Mouse (Mus musculus): ENCODE measurements around the gene Nckap1l.

Nckap1l gene

DNA sequence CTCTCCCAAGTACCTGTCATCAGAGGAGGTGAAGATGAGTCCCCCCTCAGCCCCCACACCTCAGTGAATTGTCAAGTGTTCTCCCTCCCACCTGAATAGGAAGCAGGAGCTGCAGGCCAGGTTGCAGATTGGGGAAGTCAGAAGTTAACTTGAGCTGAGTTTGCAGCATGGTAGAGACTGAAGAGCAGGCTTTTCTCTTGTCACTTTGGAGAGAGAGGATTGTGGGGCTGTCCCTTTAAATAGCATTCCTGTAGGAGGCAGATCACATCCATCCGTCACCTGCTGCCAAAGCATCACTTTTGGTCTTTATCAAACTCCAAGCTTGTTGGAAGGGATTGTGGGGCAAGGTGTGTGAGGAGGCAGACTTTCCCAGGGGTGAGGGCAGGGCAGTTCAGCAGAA lies 47.1 kb downstream of the Nckap1l start:
- no peak for DNase-seq (ENCODE audit: low read depth)

DNA sequence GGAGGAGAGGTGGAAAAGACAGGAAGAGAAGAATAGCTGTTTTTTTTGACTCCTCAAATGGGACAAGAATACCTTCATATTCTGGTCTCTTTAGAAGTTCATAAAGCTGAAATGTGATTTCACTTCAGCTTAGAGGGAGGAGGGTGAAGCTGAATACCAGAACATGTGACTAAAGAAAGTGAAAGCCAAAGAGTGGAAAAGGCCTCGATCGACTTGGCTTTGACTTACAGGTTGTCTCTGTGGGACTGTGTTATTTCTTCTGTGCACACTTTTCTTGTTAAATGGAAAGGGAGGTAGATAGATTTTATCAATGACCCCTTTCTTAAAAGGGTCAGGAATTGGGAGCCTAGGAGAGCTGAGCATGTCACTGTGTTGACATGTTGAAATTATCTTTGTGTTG lies 47.6 kb downstream of the Nckap1l start:
- DNase-seq (ENCODE audit: low read depth) = no peak

DNA sequence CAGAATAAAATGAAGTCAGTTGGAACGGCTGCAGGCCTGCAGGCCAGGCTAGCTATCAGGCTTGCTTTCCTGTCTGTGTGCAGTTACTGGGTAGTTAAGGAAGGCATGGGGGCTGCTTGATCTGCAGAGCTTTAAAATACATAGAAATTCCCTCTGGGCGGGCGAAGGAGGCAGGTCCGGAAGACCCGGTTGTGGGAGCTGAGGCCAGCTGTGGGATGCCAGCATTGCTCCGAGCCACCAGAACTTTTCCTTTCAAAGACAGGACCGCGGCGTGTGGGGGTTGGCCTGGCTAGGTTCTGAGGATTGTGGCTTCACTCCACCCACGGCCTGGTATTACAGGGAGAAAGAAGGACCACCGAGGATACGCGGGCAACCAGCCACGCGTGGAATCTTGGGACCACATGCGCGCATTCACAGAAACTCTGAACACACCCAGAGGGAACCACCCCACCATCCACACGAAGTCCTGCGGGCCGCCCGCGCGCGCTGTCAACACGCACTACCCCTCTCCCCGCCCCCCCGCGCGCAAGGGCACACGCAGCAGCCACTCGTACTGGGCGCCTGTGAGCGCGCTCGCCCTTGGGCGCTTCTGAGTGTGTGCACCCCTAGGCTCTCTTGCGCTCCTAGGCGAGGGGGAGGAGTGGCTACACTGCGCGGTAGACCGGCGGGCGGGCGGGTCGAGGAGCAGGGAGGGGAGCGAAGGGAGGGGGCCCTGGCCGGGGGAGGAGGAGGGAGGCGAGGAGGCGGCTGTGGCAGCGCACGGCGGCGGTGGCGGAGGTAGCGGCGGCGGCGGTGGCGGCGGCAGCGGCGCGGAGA lies 49.0 kb downstream of the Nckap1l start, which contains the start of gene Pde1b:
Pde1b (plus strand) TSS at position 600 of the 816 bp plus-strand sequence.
- no peak for DNase-seq (ENCODE audit: low read depth)

DNA sequence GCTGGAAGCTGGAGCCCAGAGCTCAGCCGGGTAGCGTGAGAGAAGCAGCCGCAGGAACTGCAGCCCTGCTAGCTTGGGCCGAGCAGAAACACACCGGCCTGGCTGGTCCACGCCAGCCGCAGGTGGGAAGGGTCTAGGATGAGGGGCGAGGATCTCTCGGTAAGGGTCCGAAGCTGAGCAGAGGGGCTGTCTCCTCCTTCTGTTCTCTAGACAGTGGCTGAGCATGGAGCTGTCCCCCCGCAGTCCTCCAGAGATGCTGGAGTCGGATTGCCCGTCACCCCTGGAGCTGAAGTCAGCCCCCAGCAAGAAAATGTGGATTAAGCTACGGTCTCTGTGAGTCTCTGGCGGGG lies 49.6 kb downstream of the Nckap1l start:
- no peak for DNase-seq (ENCODE audit: low read depth)

DNA sequence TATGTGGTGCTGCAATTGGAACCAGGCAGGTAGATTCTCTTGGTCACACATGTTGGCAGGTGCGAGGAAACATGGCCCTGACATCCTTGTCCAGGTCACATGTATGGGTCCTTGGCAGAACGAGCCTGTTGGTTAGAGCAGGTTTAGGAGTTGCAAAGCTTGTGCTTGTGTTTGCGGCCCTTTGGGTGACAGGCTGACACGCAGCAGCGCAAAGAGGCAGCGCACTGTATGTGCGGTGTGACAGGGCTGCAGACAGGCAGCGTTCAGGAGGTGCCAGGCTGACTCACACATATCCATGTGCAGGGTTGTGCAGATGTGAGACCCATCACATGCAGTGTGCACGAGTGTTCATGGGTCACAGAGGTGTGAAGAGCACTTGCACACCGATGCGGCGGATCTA lies 50.1 kb downstream of the Nckap1l start:
- DNase-seq (ENCODE audit: low read depth) = no peak

DNA sequence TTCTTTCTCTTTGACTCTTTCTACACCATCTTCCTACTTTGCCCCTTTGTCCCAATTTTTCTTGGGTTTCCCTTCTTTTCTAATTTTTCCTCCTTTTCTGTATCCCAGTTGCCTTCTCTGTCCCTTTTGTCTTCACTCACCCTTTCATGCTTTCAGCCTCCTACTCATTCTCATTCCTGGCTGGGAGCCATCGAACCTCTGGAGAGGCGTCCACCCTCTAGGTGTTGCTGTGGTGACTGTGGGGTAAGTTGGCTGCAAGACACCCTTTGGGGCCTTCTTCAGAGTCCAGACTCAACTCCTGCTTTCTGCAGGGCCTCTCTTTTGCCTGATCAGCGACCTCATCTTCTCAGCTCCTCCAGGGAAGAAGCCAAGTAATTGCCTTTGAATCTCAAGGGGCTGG lies 55.7 kb downstream of the Nckap1l start:
- no peak for DNase-seq (ENCODE audit: low read depth)

DNA sequence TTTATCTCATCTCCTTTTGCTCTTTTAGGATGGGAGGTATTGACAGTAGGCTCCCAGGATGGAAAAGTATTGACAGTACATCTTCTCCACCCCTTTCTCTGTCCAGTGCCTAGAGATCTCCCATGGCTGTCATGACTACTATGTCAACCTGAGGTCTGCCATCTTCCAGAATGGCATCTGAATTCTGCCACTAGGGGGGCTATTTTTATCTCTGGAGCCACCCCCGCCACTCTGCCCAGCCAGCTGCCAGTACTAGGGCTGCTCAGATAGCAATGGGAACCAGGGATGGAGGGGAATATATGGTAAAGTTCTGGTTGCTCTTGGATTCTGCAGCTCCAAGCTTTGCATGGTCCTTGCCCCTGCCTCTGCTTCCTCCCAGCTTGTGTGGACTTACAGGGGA lies 58.1 kb downstream of the Nckap1l start:
- DNase-seq (ENCODE audit: low read depth) = no peak

DNA sequence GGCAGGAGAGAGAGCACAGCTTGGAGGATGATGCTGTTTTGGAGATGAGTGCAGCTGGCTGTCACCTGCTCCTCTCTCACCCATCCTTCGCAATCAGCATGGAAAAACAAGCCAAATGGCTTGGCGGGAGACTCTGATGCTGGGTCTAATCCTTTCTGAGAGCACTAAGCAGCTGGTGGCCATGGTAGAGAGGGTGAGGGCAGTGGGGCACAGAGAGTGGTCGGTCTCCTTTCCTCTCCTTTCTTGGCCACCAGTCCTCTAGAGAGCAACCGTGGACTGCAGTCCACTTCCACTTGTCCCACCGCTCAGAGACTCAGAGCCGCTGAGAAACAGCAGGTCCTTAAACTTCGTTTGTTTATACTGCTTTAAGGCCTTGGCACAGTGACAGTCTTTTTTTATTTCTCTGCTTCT lies 60.0 kb downstream of the Nckap1l start:
- DNase-seq (ENCODE audit: low read depth) = no peak

DNA sequence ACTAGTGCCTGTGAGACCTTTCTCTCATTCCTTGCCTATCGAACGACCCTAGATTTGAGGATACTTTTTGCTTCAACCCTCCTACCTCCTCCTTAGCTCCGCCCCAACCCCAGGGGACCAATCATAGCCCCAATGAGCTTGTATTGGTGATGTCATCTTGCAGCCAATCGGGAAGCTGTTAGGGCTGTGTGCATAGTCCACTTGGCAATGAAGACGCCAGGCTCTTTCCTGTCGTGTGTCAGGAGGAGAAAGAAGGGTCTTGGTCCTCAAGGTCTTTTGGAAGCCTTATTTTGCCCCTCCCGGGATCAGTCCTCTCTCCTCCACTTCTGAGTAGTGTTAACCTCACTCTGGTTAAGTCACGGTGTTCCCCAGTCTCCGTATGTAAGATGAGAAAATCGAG lies 60.5 kb downstream of the Nckap1l start:
- peak; percentile 37 for DNase-seq (ENCODE audit: low read depth)

DNA sequence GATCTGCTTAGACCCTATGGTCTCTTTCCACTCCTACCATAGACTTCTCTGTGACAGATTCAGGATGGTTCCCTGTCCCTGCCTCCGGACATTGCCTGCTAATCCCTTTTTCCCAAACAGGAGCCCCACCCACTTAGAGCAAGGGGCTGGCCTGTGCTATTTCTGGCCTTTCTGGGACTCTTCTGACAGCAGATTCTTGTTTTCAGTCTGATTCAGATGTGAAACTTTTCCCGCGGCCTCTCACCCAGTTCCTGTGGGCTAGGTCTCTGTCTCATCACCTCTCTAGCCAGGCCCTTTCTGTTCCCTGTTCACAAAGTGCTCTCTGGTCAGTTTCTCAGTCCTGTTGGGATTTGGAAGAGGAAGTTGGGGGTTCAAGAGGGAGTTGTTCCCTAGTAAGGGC lies 61.3 kb downstream of the Nckap1l start:
- no peak for DNase-seq (ENCODE audit: low read depth)

DNA sequence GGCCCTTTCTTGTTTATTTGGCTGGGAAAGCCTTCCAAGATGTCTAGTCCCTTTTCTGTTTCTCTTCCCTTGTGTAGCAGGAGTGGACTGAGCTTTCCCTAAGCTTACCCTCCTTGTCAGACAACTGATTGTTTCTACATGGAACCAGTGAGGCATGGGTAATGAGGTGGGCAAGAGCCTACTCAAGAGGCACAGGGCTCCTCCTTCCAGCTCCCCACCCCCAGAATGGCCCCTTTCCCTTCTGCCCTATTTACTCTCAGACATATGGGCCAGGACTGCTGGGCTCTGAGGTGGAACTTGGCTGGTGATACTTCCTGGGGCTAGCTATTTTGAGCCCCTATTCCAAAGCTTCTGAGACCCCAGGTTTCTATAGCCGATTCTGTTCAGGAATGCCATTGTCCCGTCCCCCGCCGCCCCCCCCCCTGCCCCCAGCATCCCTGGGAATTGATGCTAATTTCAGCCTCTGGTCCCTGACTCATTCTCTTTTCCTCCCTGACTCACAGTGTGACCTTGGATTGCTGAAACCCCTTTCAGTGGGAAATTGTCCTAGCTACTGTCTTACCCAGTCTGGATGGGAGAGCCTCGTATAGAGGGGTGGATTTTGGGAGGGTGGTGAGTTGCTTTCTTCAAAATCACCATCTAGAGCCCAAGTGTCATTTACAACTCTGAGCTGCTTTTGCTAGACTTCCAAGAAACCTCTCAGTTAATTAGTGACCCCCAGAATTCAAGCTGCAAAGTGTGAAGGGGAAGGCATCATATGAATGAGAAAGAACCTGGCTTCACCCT lies 65.2 kb downstream of the Nckap1l start:
- DNase-seq (ENCODE audit: low read depth) = no peak

DNA sequence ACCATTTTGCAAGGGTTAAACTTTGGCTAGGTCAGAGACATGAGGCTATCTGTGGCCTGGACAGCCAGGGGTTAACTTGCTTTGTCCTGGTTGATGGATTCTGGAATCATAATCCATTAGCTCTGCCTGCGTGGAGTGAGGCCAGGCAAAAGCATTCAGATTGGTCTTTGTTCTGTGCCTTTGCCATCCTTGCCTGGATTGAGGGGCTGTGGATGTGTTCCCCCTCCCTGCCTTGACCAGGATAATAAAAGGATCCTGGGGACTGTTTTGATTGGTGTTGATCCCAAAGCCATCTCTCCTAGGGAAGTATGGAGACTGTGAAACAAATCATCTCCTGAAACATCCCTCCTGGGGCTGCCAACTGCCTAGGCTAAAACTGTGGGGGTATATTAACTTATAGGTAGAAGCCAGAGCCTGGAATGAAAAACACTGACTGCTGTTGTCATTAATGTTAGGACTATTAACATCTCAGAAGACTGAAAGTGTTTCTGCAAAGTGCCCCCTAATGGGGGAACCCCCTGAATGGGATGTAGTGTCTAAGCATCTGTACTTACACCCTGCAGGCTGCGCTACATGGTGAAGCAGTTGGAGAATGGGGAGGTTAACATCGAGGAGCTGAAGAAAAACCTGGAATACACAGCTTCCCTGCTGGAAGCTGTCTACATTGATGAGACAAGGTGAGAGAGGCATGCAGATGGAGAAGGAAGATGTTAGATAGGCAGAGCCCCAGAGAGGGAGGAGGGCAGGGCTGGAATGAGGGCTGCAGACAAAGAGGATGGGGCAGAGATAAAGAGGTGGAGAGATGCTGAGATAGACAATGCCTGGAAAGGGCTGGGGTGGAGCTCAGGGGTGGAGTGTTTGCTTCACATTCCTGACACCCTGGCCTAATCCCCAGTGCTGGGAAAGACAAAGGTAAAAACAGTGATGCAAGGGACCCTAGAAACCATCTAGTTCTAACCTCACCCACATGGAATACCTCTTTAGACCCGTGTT lies 66.1 kb downstream of the Nckap1l start:
- no peak for DNase-seq (ENCODE audit: low read depth)

DNA sequence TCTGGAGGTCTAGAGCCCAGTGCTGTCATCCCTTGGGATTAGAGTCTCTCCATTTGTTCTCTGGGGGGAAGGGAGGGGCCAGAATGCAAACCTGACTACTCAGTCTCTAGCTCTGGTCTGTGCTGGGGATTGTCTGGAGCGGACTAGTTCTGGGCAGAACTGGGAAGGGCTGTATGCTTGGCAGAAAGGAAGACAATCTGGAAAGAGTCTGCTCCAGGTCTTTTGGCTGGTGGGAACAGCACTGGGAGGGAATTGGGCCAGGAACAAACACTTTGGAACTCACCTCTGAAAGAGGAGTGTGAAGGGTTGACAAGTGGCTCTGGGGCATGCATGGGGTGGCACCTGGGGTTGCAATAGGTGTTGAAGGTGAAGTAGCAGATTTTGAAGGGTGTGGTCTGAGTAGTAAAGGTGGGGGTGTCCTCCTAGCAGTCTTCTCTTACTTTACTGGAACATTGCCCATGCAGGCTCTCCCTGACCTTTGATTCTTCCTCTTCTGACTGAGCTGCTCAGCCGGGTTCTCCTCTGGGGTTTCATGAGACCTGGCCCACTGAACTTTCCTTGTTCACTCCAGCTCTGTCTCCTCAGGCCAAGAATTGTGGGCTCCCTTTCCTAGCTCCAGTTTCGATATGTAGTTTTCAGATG lies 69.0 kb downstream of the Nckap1l start:
- DNase-seq (ENCODE audit: low read depth) = no peak

DNA sequence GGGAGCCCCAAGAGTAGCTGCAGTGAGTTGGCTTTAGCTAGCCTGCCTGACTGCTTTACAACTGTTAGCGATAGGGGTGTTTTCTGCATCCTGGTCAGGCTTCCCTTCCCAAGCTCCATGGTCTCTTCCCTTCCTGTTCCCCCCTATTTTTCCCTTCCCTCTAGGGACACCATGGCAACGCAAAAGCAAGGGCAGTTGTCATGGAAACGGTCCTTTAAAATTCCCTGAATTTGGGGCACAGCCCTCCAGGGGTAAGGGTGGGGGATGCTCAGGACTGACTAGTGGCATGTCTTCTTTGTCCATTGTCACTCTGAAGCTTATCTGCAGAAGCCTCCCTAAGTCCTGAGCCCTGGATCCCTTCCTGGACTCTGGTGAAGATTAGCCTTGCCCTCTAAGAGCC lies 69.6 kb downstream of the Nckap1l start:
- no peak for DNase-seq (ENCODE audit: low read depth)

DNA sequence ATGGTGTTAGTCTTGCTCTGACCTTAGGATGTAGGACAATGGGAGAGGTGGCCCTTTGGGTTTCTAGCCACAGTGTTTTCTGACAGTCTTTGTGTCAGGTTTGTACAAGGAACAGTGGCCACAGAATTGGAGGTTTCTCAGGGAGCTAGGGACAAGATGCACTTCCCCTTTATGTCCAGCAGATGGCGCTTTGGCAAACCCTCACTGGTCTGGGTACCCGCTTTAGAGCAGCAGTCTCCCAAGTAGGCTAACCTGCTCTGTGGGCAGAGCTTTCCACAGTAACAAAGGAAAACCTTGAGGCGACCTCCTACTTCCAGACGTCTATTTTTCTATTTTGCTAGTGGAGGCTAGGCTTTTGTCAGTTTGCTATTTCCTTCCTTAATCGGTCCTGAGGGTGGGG lies 76.8 kb downstream of the Nckap1l start:
- peak; percentile 16 for DNase-seq (ENCODE audit: low read depth)

DNA sequence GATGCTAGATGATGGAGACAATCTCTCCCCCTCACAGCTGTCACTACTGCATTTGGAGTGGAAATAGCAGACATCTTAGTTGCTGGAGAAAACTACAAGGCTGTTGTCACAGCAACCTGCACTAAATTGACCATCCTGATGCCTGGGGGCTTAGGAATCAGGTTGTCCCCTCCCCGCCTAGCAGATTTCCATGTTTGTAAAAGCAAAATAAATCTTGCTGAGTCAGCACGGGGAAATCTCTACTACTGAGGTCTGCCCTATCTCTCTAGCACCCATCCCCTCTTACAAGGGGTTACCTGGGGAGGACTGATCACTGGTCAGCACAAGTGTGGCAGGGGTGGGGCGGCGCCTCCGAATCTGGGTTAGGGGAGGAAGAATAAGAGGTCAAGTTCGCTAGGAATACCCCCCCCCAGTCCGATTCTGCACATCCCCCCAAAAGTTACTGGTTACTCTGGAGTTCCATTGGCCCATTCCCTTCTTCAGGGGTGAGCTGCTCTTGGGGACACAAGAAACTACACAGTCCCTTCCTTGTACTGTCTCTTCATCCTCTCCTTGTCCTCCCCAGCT lies 80.5 kb downstream of the Nckap1l start:
- no peak for DNase-seq (ENCODE audit: low read depth)

DNA sequence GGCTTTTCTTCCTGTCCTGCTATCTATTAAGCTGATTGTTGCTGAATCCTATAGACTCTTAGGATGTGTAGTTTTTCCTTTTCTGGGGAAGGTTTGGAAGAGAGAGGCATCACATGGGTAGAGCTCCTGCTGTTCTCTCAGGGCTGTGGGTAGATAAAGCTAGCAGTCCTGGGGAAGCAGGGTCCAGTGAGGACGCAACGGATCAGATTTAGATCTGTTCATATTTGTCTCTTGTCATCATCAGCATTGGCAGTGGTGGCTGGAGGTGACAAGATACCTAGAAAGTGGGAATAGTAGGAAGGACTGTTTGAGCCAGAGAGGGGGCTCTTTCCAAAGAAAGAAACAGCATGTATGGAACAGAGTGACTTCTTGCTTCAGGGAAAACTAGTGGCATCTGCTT lies 81.4 kb downstream of the Nckap1l start:
- no peak for DNase-seq (ENCODE audit: low read depth)

DNA sequence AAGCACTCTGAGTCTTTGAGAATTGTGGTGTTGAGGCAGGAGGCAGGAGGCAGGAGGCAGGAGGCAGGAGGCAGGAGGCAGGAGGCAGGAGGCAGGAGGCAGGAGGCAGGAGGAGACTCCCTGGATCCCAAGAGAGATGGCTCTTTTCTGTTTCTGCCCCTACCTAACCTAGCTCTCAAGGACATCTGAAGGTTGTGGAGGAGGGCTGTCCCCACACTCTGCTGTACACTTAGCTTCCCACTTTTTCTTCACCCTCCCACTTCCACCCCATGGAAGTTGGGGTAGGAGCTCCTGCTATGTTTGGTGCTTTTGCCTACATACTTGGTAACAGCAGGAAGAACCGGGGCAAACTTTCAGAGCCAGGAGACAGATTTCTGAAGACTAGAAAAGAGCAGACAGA lies 82.2 kb downstream of the Nckap1l start:
- no peak for DNase-seq (ENCODE audit: low read depth)

DNA sequence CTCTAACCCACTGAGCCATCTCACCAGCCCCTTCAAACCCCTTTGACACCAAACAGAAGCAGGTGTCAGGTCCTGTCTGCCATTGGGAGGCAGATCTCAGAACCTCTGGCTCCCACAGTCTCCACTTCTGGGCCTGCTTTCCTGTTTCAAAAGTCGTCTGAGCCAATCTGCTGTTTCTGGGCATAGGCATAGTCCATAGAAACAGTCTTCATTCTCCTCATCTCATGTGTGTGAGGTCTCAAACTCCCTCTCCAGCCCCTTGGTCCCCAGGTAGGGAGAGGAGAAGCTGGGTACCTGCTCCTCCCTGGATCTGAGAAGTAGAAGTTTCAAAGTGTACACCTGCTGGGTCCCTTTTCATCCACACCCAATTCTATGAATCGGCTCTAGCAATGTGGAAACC lies 82.9 kb downstream of the Nckap1l start:
- no peak for DNase-seq (ENCODE audit: low read depth)

DNA sequence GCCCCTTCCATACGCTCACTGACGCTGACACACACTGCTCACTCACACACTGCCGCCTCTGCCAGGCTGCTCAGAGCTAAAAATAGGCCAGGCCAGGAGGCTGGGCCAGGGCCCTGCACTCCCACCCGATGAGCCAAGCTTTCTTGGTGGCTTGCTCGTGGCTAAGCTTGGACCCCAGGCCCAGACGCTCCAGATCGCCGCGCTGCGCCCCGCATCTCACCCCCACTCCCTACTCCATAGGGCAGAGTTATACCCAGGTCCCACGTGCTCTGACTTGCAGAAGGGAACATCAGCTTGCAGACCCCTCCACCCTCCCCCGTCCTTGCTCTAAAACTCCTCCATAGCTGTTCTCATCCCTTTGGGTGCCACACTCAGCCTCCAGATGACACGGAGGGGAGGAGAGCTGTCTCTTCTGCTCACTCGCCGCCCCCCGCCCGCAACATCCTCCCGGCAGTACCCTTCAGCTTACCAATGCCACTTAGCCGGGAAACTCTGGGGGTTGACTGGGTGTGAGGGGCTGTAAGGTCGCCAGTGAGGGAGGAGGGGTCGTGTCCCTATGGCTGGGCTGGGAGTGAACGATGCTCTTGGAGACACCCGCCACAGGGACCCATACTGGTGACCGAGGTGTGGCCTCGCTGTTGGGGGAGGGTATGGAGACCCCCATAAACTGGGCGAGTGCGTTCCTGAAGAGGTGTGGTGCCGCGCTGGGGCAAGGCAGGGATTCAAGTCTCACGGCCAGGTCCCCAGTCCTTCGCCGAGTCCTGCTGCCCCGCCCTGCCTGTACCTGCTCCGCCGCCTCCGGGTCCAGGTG lies 83.6 kb downstream of the Nckap1l start:
- no peak for DNase-seq (ENCODE audit: low read depth)

DNA sequence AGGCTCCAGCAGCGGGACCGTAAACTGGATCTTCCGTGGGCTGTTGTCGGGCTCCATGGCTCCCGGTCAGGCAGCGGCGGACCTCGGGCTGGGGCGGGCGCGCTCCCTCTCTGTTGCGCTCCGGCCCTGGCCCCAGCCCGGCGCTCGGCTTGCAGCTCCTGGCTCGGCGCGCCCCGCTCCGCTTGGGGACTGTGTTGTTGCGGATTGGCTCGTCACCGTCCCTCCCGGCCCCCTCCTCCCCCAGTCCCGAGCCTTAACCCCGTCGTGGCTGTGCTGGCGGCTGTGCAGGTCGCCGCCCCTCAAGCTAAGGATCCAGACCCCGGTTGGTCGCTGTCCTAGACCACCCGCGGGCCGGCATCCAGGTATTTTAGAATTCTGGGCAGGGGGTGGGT lies 84.2 kb downstream of the Nckap1l start, which contains the start of gene Ppp1r1a:
Ppp1r1a (minus strand) TSS at position 182 of the 392 bp plus-strand sequence.
- no peak for DNase-seq (ENCODE audit: low read depth)

Data from c-Kit-positive CD71-positive TER-119-negative erythroid progenitor cells, embryonic 14.5 days (primary cell).